Mouse (Mus musculus) neural tube, embryonic 15.5 days (tissue): ENCODE results near the gene Mettl6. TPM values are rescaled to one million over a fixed set of nuclear protein-coding genes. Genes with fewer than 3 reads are reported as not detected.

ENCODE experiments used
- ATAC-seq: fragments of 200-750 bp; cut with Nextera tagmentation; 2 replicates; pipeline ENCODE4 v1.8.0; 2017; ENCODE audit warnings: mild to moderate bottlenecking, moderate TSS enrichment, moderate library complexity; ENCODE audit not compliant: low FRiP score
- H3K27ac ChIP-seq: fragments of 300-500 bp; sonication (generic); replicated peaks from 2 replicates; pipeline ENCODE4 v1.5.1; 2015; ENCODE audit warnings: mild to moderate bottlenecking, inconsistent platforms
- H3K27me3 ChIP-seq: fragments of 300-500 bp; sonication (generic); replicated peaks from 2 replicates; pipeline ENCODE4 v1.6.1; 2015; ENCODE audit warnings: inconsistent platforms
- H3K36me3 ChIP-seq: fragments of 300-500 bp; sonication (generic); 2 replicates; pipeline ENCODE4 v1.6.1; 2015; ENCODE audit warnings: inconsistent platforms
- H3K4me1 ChIP-seq: fragments of 300-500 bp; sonication (generic); 2 replicates; pipeline ENCODE4 v1.6.1; 2015; ENCODE audit warnings: inconsistent platforms
- H3K4me2 ChIP-seq: fragments of 300-500 bp; sonication (generic); 2 replicates; pipeline ENCODE4 v1.6.1; 2015; ENCODE audit warnings: inconsistent platforms, mild to moderate bottlenecking, moderate library complexity
- H3K4me3 ChIP-seq: fragments of 300-500 bp; sonication (generic); replicated peaks from 2 replicates; pipeline ENCODE4 v1.5.1; 2015; ENCODE audit warnings: mild to moderate bottlenecking, inconsistent platforms
- H3K9ac ChIP-seq: fragments of 300-500 bp; sonication (generic); replicated peaks from 2 replicates; pipeline ENCODE4 v1.6.1; 2015; ENCODE audit warnings: mild to moderate bottlenecking, inconsistent platforms
- H3K9me3 ChIP-seq: fragments of 300-500 bp; sonication (generic); replicated peaks from 2 replicates; pipeline ENCODE4 v1.6.1; 2016; ENCODE audit warnings: inconsistent platforms
- WGBS: fragments of 180-500 bp; shearing (Covaris S2); methylation state at CpG from one replicate; pipeline ENCODE4 v1.1.7; 2015; ENCODE audit warnings: mixed read lengths; 5-methylcytosine and 5-hydroxymethylcytosine counted together
- polyA plus RNA-seq: library from polyadenylated mRNA; unstranded; fragments of >200 nt; fragmentation: Nextera tagmentation; extraction: Ambion mirVana; gene quantifications from 2 replicates; pipeline ENCODE4 v1.2.1, GENCODE M21; 2015

Gene Mettl6
- 40.3 and 47.4 TPM in 2 replicates for polyA plus RNA-seq

GRCm38 (mm10) chr14:31494975-31495455, at the start of gene Mettl6:
Gene Mettl6 (minus strand): TSS chr14:31495040.
- Histone ChIP-seq H3K4me1 (peaks cover 37% of the 10 kb centered on the region), H3K27me3 (no peaks in the 10 kb centered on the region), H3K9me3 (no peaks in the 10 kb centered on the region), H3K4me2 (peak within 1 kb of the TSS; percentile 90), H3K9ac (peak within 1 kb of the TSS; percentile 79), H3K4me3 (peak within 1 kb of the TSS; percentile 77), H3K36me3 (peaks cover 19% of the 10 kb centered on the region), H3K27ac (peak within 1 kb of the TSS; percentile 89)
- under 1% methylated on average over 49 of the region's 49 CpGs for WGBS
- peak; percentile 97 for ATAC-seq

DNA sequence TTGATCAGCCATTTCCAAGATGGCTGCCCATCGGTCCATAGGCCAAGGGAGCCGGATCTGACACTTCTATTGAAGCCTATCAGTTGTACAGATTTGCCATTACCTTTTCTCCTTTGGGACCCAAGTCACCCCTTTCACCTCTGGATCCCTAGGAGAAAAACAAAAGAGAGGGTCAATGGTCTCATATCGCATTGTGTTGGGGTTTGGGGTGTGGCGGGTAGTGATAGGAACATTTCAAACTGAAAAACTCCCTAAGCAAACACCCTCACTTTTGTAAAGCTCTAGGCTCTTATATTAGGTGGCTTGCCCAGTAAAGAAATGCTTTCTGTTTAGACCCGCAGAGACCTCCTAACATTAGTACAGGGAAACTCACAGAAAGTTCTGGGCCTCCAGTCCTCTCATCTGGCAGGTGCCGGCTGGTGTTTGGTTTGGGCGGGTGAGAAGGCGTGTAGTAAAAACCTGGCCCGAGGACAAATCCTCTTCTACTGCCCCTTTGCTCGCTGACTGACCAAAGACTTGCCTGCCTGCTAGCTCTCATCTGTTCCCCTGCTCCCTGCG, 49.1 kb upstream of the Mettl6 start:
- Histone ChIP-seq H3K9me3 (no peaks in the 10 kb centered on the region), H3K4me3 (no peak overlapping the region), H3K4me1 (no peaks in the 10 kb centered on the region), H3K4me2 (no peak overlapping the region), H3K9ac (no peak overlapping the region), H3K27ac (no peak overlapping the region), H3K36me3 (no peaks in the 10 kb centered on the region), H3K27me3 (no peaks in the 10 kb centered on the region)
- ATAC-seq = no peak
- WGBS = 88% methylated on average over 11 of the region's 11 CpGs

DNA sequence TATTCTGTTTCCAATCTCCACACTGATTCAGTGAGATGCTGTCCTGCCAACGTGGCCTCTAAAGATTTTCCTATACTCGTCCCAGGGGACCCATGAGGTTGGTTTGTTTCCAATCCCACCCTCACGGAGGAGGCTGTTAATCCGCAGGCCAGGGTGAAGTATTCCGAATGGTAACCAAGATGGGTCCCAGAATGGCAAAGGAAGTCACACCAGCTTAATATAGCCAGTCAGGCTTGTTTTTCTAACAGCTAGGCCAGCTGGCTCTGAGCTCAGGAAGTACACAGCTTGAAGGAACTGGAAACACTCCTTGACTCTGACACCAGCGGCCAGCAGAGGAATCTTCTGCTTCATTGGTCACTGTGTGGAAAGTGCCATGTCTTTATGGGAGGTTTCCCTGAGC, 42.5 kb upstream of the Mettl6 start:
- Histone ChIP-seq H3K4me3 (no peak overlapping the region), H3K27ac (no peak overlapping the region), H3K36me3 (no peaks in the 10 kb centered on the region), H3K9ac (no peak overlapping the region), H3K9me3 (no peaks in the 10 kb centered on the region), H3K27me3 (no peaks in the 10 kb centered on the region), H3K4me1 (no peaks in the 10 kb centered on the region), H3K4me2 (no peak overlapping the region)
- no peak for ATAC-seq
- WGBS = 73% methylated on average over 6 of the region's 6 CpGs

DNA sequence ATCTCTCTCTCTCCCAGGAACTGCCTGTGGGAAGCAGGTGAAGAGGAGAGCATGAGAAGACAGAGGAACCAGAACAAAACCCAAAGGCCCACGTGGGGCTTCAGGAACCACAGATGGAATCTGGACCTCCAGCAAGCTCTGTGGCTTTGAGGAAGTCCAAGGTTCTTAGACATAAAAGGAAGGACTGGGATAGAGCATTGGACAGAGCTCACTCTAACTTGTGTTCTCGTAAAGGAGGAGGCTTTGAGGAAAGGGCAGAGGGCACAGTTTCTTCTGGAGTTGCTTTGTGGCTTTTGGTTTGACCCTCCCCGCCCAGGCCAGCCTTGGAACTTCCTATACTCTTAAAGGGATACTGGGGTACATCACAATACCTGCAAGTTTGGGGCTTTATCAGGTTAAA, 37.8 kb upstream of the Mettl6 start:
- Histone ChIP-seq H3K9ac (no peak overlapping the region), H3K4me1 (no peaks in the 10 kb centered on the region), H3K4me3 (no peak overlapping the region), H3K36me3 (no peaks in the 10 kb centered on the region), H3K9me3 (no peaks in the 10 kb centered on the region), H3K27me3 (no peaks in the 10 kb centered on the region), H3K4me2 (no peak overlapping the region), H3K27ac (no peak overlapping the region)
- WGBS = 62% methylated on average over 3 of the region's 3 CpGs
- no peak for ATAC-seq

DNA sequence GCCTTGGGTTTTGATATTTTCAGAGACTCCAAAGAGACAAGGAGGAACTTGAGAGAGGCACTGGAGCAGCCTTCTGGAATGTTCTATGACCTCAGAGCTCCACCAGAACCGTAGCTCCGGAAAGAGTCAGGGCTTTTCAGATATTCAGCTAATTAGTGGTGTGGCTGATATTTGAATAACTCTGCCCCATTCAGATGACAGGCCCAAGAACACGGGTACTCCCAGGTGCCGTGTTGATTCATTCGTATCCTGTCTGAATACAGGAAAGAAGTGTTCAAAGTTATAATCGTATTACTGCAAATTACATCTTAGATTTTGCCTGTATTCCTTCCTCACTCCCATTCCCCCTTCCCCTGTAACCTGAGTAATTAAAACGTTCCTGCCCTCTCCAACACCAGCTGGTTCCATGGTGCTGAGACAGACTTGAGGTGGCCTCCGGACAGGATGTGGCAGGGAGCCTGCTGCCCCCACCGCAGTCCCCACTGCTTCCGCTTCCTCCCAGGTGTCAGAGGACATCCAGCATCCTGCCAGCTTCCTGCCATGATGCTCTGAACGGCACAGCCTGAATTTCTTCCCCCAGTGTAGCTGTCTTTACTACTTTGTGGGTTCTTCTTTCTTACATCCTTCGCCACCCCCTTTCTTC, 36.8 kb upstream of the Mettl6 start:
- Histone ChIP-seq H3K9me3 (no peaks in the 10 kb centered on the region), H3K4me2 (no peak overlapping the region), H3K27me3 (no peaks in the 10 kb centered on the region), H3K9ac (no peak overlapping the region), H3K27ac (no peak overlapping the region), H3K4me3 (no peak overlapping the region), H3K4me1 (no peaks in the 10 kb centered on the region), H3K36me3 (no peaks in the 10 kb centered on the region)
- ATAC-seq = no peak
- WGBS = 82% methylated on average over 12 of the region's 12 CpGs

- no peak overlapping the region for H3K4me3 ChIP-seq
- 90% methylated on average over 4 of the region's 4 CpGs for WGBS
- H3K9ac ChIP-seq = no peak overlapping the region
Measured at GRCm38 (mm10) chr14:31530847-31531246, 36.0 kb upstream of the Mettl6 start.

DNA sequence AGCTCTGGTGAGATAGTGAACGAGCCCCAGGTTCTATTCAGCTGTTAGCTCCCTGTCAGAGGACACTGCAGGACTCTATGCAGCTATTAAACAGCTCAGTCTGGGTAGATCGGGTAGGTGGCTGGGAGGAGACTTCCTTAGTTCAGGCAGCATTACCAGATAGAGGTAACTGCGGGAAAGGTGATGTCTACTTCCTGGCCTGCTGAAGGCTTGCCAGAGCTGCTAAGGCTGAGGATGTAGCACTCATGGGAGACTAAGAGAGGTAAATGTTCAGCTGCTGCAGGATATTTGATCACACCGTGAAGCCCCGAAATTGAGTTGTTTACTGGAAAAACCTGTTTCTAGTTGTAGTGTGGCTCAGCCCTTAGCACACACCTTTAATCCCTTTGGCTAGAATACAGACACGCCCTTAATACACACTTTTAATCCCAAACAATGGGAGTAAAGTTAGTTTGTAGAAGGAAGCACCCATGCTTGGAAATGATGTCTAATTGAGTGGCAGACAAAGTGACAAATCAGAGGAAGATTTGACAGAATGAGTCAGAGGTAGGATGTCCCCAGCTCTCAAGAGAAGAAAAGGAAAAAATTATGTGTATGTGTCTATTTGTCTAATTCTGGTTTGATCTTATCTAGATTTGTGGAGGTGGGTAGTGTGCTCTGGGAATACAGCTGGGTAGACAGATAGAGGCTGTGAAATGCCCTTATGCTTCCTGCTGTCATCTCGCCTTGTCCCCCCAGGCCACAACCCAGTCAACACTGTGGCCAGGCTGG, 30.4 kb upstream of the Mettl6 start:
- H3K27ac ChIP-seq = no peak overlapping the region
- 82% methylated on average over 7 of the region's 7 CpGs for WGBS
- H3K9ac ChIP-seq = no peak overlapping the region
- H3K36me3 ChIP-seq = no peaks in the 10 kb centered on the region
- no peak overlapping the region for H3K4me2 ChIP-seq
- H3K4me3 ChIP-seq = no peak overlapping the region
- no peaks in the 10 kb centered on the region for H3K4me1 ChIP-seq
- no peaks in the 10 kb centered on the region for H3K27me3 ChIP-seq
- no peak for ATAC-seq
- H3K9me3 ChIP-seq = no peaks in the 10 kb centered on the region

More at GRCm38 (mm10) chr14:31530847-31531246, 36.0 kb upstream of the Mettl6 start:
- Histone ChIP-seq H3K4me2 (no peak overlapping the region), H3K36me3 (no peaks in the 10 kb centered on the region), H3K27ac (no peak overlapping the region), H3K9me3 (no peaks in the 10 kb centered on the region), H3K4me1 (no peaks in the 10 kb centered on the region), H3K27me3 (no peaks in the 10 kb centered on the region)
- ATAC-seq = no peak

DNA sequence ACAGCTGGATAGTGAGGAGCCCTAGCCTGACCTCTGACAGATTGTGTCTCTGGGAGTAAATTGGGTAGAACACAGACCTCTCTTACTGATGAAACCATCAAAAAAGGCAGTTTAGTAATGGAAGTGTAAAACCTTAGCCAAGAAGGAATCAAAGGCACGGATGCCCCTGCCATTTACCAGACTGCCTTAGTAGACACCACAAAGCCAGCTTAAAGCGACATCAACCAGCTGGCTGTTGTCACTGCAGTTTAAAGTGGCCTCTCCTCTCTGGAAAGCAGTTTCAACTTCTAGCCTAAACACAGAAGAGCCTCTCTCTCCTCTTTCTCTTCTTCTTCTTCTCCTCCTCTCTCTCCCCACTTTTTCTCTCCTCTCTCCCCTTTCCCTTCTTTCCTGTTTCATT, 26.5 kb upstream of the Mettl6 start:
- H3K9me3 ChIP-seq = no peaks in the 10 kb centered on the region
- H3K9ac ChIP-seq = no peak overlapping the region
- H3K27ac ChIP-seq = no peak overlapping the region
- no peak for ATAC-seq
- H3K4me1 ChIP-seq = no peaks in the 10 kb centered on the region
- no peaks in the 10 kb centered on the region for H3K27me3 ChIP-seq
- 74% methylated on average over 2 of the region's 2 CpGs for WGBS
- H3K36me3 ChIP-seq = no peaks in the 10 kb centered on the region
- H3K4me3 ChIP-seq = no peak overlapping the region
- H3K4me2 ChIP-seq = no peak overlapping the region

DNA sequence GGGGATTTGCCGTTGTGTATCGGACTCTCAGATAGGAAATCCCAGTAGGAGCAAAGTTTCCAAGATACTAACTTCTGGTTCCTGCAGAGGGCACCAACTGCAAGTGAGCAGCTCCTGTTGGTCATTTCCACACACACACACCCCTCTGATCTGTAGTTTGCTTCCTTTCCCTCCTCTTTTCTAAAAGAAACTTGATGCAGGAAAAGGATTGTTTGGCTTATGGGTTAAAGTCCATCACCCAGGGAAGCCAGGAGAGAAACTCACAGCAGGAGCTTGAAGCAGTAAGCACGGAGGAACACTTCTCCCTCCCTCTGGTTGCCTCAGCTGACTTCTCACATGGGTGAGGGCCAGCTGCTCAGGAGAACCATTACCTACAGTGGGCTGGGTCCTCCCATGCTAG, 24.3 kb upstream of the Mettl6 start:
- no peak overlapping the region for H3K4me3 ChIP-seq
- no peak for ATAC-seq
- H3K9me3 ChIP-seq = no peaks in the 10 kb centered on the region; the same call in 1 of the 2 replicates
- no peaks in the 10 kb centered on the region for H3K27me3 ChIP-seq
- WGBS = 59% methylated on average over 3 of the region's 3 CpGs
- H3K9ac ChIP-seq = no peak overlapping the region
- no peaks in the 10 kb centered on the region for H3K36me3 ChIP-seq
- H3K4me1 ChIP-seq = no peaks in the 10 kb centered on the region
- H3K4me2 ChIP-seq = no peak overlapping the region
- H3K27ac ChIP-seq = no peak overlapping the region

GRCm38 (mm10) chr14:31515895-31516294, 21.1 kb upstream of the Mettl6 start:
- ATAC-seq = no peak
- 88% methylated on average over 2 of the region's 2 CpGs for WGBS
- H3K4me1 ChIP-seq = no peaks in the 10 kb centered on the region
- H3K4me3 ChIP-seq = no peak overlapping the region
- H3K27me3 ChIP-seq = no peaks in the 10 kb centered on the region
- H3K27ac ChIP-seq = no peak overlapping the region
- no peaks in the 10 kb centered on the region; the same call in 1 of the 2 replicates for H3K9me3 ChIP-seq
- H3K4me2 ChIP-seq = no peak overlapping the region
- no peaks in the 10 kb centered on the region for H3K36me3 ChIP-seq
- H3K9ac ChIP-seq = no peak overlapping the region

GRCm38 (mm10) chr14:31510322-31510721, 15.5 kb upstream of the Mettl6 start:
- no peaks in the 10 kb centered on the region; the same call in 1 of the 2 replicates for H3K9me3 ChIP-seq
- no peaks in the 10 kb centered on the region for H3K4me1 ChIP-seq
- 86% methylated on average over 3 of the region's 3 CpGs for WGBS
- H3K4me3 ChIP-seq = no peak overlapping the region
- H3K27me3 ChIP-seq = no peaks in the 10 kb centered on the region
- peaks cover 44% of the 10 kb centered on the region for H3K36me3 ChIP-seq
- no peak overlapping the region for H3K27ac ChIP-seq
- H3K4me2 ChIP-seq = no peak overlapping the region
- H3K9ac ChIP-seq = no peak overlapping the region
- no peak for ATAC-seq

GRCm38 (mm10) chr14:31509911-31510310, 15.1 kb upstream of the Mettl6 start:
- H3K27ac ChIP-seq = no peak overlapping the region
- no peak for ATAC-seq
- H3K27me3 ChIP-seq = no peaks in the 10 kb centered on the region
- WGBS = 97% methylated on average over 2 of the region's 2 CpGs
- H3K9ac ChIP-seq = no peak overlapping the region
- no peak overlapping the region for H3K4me2 ChIP-seq
- H3K9me3 ChIP-seq = no peaks in the 10 kb centered on the region; the same call in 1 of the 2 replicates
- H3K36me3 ChIP-seq = peaks cover 48% of the 10 kb centered on the region
- H3K4me1 ChIP-seq = no peaks in the 10 kb centered on the region
- H3K4me3 ChIP-seq = no peak overlapping the region
